Mouse (Mus musculus): Measurements from ENCODE around the gene Wdr82. TPM values are rescaled to one million over a fixed set of nuclear protein-coding genes. Genes with fewer than 3 reads are reported as not detected.
A peak's percentile ranks its signal among the peaks of the same experiment; 100 is the strongest.

Wdr82 gene
- total and polyA plus RNA-seq, 3 experiments = 70.4 to 131 (median 100) TPM

- TF ChIP-seq TCF12 (IDR thresholded peaks at IDR 0.05; ENCODE audit: low read depth, low read length) = peak; percentile 58; the same call in 1 of the 2 replicates
- TF ChIP-seq MAZ (IDR thresholded peaks at IDR 0.05; ENCODE audit: low read depth, low read length) = peak; percentile 61; the same call in 1 of the 2 replicates
- peak; percentile 88 for TF ChIP-seq SIN3A (IDR thresholded peaks at IDR 0.05; ENCODE audit: low read length)
- peak; percentile 97 for TF ChIP-seq ELF1 (IDR thresholded peaks at IDR 0.05; ENCODE audit: low read depth, low read length)
- no peak for TF ChIP-seq NRF1 (IDR thresholded peaks at IDR 0.05; ENCODE audit: low read depth, low read length)
- TF ChIP-seq KAT2A (IDR thresholded peaks at IDR 0.05; ENCODE audit: insufficient replicate concordance, low read length) = peak; percentile 87
- TF ChIP-seq MAX (IDR thresholded peaks at IDR 0.05; ENCODE audit: low read length) = peak; percentile 79
- TF ChIP-seq NELFE (IDR thresholded peaks at IDR 0.05; ENCODE audit: low read depth, low read length) = peak; percentile 79
- TF ChIP-seq IRF4 (IDR thresholded peaks at IDR 0.05; ENCODE audit: low read depth, low read length) = peak; percentile 56
- TF ChIP-seq UBTF (IDR thresholded peaks at IDR 0.05; ENCODE audit: low read depth, low read length) = no peak
- no peak for TF ChIP-seq ZNF384 (IDR thresholded peaks at IDR 0.05; ENCODE audit: low read depth, low read length)
- no peak for TF ChIP-seq E2F4 (IDR thresholded peaks at IDR 0.05; ENCODE audit: insufficient replicate concordance, low read depth, low read length)
- no peak for TF ChIP-seq POLR2AphosphoS2 (IDR thresholded peaks at IDR 0.05; ENCODE audit: low read depth, low read length)
These were observed 10.9 kb upstream of the Wdr82 start (continued) for GRCm38 (mm10) chr9:106159784-106160301.

GRCm38 (mm10) chr9:106160426-106160825, 10.3 kb upstream of the Wdr82 start:
- Histone ChIP-seq H3K9me3 (replicated peaks; ENCODE audit: low read length) (no peaks in the 10 kb centered on the region), H3K4me2 (ENCODE audit: insufficient read depth, low read depth, poor library complexity, severe bottlenecking) (peak overlapping the region; percentile 90), H3K4me1 (ENCODE audit: control insufficient read depth in 1 of 2, insufficient read depth in 2 of 2) (peaks cover 0 to 8% of the 10 kb centered on the region in 2 experiments; a peak in 3 of 4 replicates), H3K27me3 (replicated peaks) (no peaks in the 10 kb centered on the region), H3K4me3 (replicated peaks in 1 of 3; ENCODE audit: low read depth in 2 of 3, low read length in 2 of 3, poor library complexity in 1 of 3) (peak overlapping the region; percentile 67 to 90 (median 71)), H3K36me3 (replicated peaks in 1 of 2; ENCODE audit: control insufficient read depth in 1 of 2, insufficient read depth in 1 of 2, low read length in 1 of 2) (peaks cover 0 to 20% of the 10 kb centered on the region in 2 experiments), H3K79me2 (replicated peaks; ENCODE audit: control insufficient read depth, extremely low read depth, insufficient read depth, poor library complexity, severe bottlenecking) (no peaks in the 10 kb centered on the region), H3K9ac (ENCODE audit: insufficient read depth, low read depth) (peak overlapping the region; percentile 90), H3K27ac (ENCODE audit: insufficient read depth, low read depth) (peak overlapping the region; percentile 90; the same call in 1 of the 2 replicates)
- no peak for DNase-seq (ENCODE audit: extremely low read depth)
- in situ Hi-C loops (cut with MboI; ENCODE audit: low pct_ligation_motif_present, low pct_unique_long_range_greater_than_20kb, low sequenced_read_pairs) = loop anchor here (10.0 kb wide), 1 partner anchor 114 kb away; no protein-coding TSS in a partner anchor
- TF ChIP-seq ZKSCAN1 (IDR thresholded peaks at IDR 0.05; ENCODE audit: borderline replicate concordance, low read depth, low read length) (no peak), MXI1 (IDR thresholded peaks at IDR 0.05; ENCODE audit: low read depth, low read length) (no peak), NELFE (IDR thresholded peaks at IDR 0.05; ENCODE audit: low read depth, low read length) (no peak), UBTF (IDR thresholded peaks at IDR 0.05; ENCODE audit: low read depth, low read length) (no peak), GABPA (IDR thresholded peaks at IDR 0.05; ENCODE audit: insufficient replicate concordance, low read depth, low read length) (no peak), MAFK (IDR thresholded peaks at IDR 0.05; ENCODE audit: insufficient replicate concordance, low read length) (peak; percentile 51; the same call in 1 of the 2 replicates), PAX5 (IDR thresholded peaks at IDR 0.05; ENCODE audit: low read length) (no peak), CTCF (conservative IDR thresholded peaks at IDR 0.05 in 1 of 2, IDR thresholded peaks at IDR 0.05 in 1 of 2; ENCODE audit: low read depth in 2 of 2, low read length in 2 of 2) (no peak), BHLHE40 (IDR thresholded peaks at IDR 0.05; ENCODE audit: low read depth, low read length) (no peak), SIN3A (IDR thresholded peaks at IDR 0.05; ENCODE audit: low read length) (0 out of 2 replicates have a peak, but pooled peaks have one; percentile 1), MAX (IDR thresholded peaks at IDR 0.05; ENCODE audit: low read length) (no peak), MAZ (IDR thresholded peaks at IDR 0.05; ENCODE audit: low read depth, low read length) (no peak), USF1 (IDR thresholded peaks at IDR 0.05; ENCODE audit: low read depth, low read length) (no peak), IRF4 (IDR thresholded peaks at IDR 0.05; ENCODE audit: low read depth, low read length) (no peak), NRF1 (IDR thresholded peaks at IDR 0.05; ENCODE audit: low read depth, low read length) (no peak), POLR2AphosphoS2 (IDR thresholded peaks at IDR 0.05; ENCODE audit: low read depth, low read length) (no peak), CHD2 (IDR thresholded peaks at IDR 0.05; ENCODE audit: low read length) (no peak), MYC (IDR thresholded peaks at IDR 0.05; ENCODE audit: low read depth, low read length) (no peak)
- dilution Hi-C loops (cut with MboI; ENCODE audit: extremely low pct_ligation_motif_present, extremely low pct_unique_long_range_greater_than_20kb, low sequenced_read_pairs) = no loop called here
